Mouse (Mus musculus) cerebellum, postnatal 10 days (tissue): ENCODE results near the gene Hhex.

Experiments
- DNase-seq, 2 experiments: peaks; one replicate each; pipeline ENCODE4 v3.0.0; 2021; ENCODE audit warnings: mixed read lengths in 2 of 2

The Hhex gene

DNA sequence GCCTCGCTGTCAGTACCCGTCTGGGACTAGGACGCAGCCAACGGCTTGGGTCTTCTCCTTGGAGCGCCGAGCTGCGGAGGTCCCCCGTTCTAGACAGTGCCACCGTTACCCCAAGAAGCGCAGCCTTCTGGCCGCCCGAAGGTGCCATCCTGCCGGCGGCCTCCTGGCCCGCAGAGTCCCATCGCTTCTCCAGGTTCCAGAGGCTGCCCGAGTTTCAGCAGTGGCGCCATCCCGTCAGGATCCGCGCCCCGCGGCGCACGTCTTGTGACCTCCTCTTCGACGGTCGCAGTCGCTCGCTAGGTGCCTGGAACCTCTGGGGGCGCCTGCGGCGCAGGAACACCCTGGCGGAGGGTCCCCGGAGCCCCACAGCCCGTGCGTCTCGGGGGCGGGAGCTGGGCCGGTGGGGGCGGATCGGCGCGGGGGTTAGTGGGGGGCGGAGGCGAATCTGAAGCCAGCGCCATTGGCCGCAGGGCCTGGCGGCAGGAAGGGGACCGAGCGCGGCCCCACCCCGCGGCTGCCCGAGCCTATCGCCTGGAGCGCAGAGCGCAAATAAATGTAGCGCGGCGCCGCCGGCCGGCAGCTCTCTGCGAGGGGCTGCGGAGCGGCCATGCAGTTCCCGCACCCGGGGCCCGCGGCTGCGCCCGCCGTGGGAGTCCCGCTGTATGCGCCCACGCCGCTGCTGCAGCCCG lies at the start of gene Hhex:
Gene Hhex (plus strand): TSS at position 548 of the 689 bp plus-strand sequence.
- peak; percentile 42 to 56 for DNase-seq

DNA sequence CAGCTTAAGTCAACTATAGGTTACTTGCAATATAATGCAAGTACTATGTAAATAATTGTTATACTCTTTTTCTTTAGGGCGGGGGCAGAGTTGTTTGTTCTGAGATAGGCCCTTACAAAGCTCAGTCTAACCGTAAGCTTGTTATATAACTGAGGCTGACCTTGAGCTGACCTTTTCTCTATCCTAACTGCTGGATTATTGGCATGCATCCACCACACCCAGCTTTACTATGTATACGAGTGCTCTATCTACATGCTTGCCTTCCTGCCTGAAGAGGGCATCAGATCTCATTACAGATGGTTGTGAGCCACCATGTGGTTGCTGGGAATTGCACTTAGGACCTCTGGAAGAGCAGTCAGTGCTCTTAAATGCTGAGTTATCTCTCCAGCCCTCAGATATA lies 48.5 kb upstream of the Hhex start:
- no peak for DNase-seq

DNA sequence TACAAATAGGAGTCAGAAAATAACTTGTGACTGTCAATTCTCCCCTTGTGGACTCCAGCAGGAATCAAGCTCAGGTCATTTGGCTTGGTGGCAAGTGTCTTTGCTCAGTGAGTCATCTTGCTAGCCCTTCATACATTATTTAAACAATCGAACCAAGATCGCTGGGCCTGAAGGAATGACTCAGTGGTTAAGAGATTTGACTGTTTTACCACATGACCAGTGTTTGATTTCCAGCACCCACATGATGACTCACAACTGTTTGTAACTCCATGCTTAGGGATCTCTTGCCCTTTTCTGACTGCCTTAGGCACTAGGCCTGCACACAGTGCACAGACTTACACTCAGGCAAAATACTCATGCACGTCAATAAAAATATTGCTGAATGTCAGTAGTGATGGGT lies 42.7 kb upstream of the Hhex start:
- no peak for DNase-seq

DNA sequence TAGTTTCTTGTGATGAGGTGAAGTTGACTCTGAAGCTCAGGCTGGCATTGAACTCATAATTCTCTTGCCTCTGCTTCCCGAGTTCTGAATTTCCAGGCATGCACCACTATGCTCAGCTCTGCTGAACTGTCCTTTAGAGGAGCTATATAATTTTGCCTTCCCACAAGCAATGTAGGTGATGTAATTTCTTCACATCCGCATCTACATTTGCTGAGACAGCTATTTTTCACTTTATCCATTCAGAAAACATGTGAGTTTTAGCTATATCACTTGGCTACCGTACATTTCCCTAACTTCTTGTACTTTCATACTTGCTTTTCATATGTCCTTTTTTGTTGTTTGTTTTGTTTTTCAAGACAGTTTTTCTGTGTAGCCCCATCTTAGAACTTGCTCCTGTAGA lies 38.3 kb upstream of the Hhex start:
- no peak for DNase-seq

DNA sequence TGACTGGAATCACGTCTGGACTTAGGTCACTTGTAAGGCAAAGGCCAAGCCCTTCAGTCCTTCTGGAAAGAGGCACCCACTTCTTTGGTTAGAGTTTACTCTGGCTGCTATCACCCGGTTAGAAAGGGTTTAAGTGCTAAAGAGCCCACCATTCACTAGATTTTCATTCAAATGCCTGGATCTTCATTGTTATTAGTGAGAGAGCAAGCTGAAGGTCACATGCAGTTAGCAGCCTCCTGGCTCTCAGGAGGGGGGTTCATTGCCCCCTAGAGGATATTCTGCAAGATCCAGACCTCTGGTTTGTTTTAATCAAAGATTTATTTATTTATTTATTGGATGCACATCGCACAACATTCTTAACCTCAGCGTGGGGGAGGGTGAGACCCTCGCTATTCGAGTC lies 33.7 kb upstream of the Hhex start:
- DNase-seq, result no peak

DNA sequence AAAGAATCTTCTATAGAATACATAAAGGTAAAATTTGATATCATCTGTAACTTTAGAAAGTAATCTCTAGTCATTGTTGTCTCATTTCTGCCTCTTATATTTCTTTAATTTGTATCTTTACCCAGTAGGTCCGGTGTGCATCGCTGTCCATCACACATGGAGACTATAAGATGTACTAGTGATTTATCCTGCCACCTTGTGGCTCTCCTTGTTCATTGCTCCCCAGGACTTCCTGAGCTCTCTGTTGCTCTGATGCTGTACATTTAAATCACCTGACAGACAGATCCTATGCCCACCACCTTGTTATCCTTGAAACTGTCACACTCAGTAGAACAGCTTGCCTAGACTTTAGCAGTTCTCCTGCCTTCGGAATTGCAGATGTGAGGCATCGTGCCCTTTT lies 16.3 kb upstream of the Hhex start:
- DNase-seq, result peak; percentile 44 to 54

DNA sequence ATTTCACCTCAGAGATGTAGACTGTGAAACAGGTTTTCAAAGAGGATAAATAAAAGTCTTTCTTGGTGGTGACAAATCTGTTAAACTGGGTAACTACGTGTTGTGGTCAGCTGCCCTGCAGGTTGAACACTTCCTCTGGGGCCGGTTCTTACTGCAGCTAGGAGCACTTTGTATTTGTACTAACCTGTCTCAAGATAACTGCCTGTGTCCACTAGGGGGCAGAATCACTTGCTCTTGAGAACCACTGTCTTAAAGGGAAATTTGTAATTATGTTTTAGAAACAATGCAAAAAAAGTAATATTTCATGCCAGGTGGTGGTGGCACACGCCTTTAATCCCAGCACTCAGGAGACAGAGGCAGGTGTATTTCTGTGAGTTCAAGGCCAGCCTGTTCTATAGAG lies 15.0 kb upstream of the Hhex start:
- DNase-seq, result peak; percentile 61 to 77

DNA sequence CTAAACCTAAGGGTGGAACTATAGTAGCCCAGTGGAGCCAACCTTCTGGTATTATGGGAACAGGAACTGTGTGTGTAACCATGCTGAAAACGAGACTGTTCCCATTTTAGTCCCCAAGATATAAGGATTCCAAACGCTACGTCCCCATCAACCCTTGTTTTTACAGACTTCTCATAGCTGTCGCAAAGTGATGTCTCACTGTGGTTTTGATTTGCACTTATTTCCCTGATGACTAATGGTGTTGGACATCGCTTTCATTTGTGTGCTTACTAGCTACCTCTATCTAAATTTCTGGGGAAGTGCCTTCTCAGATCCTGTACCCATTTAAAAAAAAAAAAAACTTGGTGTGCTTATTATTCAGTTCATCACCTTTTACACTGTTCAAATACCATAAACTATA lies 6.0 kb upstream of the Hhex start:
- DNase-seq, result no peak

DNA sequence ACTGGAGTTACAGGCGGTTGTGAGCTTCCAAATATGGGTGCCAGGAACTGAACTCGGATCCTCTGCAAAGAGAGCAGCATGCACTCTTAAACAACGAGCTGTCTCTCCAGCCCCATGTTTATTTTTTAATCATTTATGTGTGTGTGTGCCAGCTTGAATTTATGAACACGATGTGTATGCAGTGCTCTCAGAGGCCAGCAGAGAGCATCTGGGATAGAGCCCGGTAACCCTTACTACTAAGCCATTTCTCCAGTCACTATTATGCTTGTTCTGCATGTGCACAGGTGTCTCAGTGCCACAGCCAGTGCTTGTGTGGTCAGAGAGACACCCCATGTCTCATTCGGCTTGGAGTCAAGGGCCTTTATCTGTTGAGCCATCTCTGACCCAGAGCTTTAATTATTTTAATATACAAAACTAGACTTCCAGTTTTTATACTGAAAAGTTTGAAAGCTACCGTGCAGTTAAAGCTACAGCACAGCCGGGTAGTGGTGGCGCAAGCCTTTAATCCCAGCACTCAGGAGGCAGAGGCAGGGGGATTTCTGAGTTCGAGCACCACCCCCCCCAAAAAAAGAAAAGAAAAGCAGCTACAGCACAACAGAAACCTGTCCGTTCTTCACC lies 3.4 kb upstream of the Hhex start:
- DNase-seq, result no peak

DNA sequence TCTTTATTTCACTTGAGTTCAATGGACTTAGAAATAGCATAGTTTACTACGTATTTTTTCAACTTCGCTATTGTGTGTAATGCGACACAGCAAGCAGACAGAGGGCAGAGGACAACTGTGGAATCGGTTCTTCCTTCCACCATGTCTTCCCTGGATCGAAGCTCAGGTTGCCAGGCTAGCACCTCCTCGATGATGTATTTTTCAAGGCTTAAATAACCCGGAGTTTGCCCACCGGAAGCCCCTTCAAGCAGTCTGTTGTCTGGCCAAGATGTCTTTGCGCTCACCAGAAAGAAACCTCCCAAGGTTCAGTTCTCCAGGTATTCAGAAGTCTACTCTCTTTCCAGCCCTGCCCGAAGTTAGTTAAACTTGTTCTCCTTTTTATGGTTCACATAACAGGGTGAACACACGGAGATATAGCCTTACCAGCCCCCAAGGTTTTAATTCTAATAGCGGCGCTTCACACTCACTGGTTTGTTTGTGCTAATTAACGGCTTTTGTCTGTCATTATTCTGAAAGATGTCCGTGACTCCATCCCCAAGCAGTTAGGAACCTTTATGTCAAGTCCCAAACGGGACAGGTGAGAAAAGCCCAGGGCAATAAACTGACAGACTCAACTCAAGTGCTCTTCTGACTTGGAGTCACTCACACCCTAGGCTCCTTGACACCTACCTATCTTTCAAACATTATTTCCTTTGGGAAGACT lies 1.6 kb upstream of the Hhex start:
- no peak for DNase-seq

DNA sequence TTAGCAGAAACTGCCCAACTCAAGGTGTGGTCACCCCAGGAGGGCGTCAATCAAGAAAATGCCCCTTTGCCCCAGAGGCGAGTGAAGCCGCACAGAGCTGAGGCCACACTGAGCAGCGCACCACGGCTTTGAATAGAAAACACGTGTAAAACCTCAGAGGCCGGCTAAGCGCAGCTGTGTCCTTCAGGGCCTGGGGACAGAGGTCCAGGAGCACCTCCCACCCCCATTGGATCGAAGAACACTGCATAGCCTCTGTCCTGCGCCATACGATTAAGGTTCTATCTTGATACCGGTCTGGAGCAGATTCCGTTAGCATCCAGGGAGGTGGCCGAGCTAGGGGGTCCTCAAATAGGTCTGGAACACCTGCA lies 731 bp upstream of the Hhex start:
- DNase-seq, result no peak

DNA sequence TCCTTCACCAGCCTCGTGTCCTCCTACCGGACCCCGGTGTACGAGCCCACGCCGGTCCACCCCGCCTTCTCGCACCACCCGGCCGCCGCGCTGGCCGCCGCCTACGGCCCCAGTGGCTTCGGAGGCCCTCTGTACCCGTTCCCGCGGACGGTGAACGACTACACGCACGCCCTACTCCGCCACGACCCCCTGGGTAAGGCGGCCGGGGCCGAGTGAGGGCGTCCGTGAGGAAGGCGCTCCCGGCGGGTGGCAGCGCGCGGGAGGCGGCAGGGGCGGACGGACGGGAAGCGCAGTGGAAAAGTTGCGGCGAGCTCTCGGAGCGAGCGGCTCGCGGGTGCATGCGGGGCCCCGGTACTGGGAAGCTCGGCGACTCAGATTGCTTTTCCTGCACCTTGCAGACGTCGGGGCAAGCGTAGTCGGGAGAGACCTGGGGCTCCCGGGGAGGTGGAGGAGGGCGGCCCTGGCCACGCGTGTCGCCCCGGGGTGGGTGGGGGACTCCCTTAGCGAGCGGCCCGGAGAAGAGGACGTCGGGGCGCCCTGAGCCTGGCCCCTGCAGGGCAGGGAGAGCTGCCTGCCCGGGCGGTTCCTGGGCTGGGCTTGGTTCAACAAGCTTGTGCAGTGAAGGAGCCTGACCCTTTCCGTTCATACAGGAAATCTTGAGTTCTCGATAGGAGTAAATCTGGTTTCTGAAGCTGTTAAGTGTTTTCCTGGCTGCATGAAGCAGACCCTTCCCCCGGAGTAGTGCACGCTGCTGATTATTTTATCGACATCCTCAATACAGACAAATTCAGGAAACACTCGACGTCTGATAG lies 637 bp downstream of the Hhex start:
- DNase-seq, result peak; percentile 18 to 24

DNA sequence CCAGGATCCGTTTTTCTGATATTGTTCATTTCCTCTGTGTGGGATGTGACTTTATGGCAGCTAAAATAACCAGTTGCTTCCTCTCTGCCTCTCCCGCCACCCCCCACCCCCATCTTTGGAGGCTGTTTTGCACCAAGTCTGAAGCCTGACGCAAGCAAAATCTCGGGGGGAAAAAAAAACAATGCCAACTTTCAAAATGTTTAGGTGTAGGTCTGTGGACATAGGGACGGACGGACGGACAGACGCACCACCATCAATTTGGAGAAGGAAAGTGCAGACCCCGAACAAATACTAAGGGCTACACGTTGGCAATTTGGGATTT lies 1.2 kb downstream of the Hhex start:
- DNase-seq, result peak in 1 of 2 experiments; percentile 4

DNA sequence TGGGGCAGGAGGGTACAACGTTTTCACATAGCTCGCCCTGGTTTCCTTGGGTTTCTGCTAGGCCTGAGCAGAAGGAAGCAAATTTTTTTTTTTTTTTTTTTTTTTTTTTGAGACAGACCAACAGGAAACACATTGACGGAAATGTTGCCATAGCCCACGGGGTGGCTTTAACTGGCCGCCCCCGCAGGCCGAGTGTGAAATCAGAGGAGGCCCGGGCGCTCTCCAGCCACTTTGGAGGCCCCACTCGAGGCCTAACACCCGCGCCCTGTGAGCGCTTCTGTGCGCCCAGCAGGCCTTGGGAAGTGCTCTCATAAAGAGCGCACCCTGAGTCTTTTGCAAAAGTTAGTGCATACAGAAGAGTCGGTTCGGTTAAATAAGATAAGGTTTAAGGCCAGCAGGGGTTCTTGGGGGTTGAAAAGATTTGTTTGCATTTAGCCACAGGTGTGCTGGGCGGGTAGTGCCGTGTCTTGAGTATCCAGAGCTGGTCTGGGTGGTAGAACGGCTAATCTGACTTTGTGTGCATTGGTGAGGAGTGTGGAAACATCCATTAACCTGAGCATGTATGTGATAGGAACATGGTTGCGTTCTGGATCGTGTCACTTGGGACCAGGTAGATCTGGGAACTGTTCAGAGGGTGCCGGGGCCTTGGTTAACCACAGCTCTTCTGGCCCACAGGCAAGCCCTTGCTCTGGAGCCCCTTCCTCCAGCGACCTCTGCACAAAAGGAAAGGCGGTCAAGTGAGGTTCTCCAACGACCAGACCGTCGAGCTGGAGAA lies 2.1 kb downstream of the Hhex start:
- peak in 1 of 2 experiments; percentile 3 for DNase-seq

DNA sequence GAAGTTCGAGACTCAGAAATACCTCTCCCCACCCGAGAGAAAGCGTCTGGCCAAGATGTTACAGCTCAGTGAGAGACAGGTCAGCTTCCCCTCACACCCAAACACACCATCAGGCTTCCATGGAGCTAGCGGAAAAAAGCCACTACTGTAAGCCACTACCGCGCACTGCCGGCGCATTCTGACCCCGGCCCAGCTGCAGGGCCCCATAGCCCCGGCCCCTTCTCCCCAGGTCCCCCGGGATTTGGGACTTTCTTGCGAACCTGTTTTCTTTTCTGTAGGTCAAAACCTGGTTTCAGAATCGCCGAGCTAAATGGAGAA lies 2.6 kb downstream of the Hhex start:
- no peak for DNase-seq

DNA sequence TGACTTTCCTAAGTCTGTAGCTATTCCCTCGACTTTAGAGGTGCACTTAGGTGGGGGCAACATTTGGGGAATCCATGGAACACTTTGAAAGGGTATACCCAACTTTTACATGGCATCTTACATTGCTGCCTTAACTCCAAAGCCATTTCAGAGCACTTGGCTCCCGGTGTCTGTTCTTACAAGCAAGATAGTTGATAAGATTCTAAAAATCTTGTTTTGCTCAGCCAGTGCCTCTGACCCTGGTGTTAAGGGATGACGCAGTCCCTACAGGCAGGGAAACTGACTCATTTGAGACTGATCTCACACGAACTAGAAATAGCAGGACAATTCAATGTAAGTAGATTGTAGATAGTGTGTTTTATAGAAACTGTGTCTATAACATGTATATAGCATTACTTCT lies 5.6 kb downstream of the Hhex start:
- DNase-seq, result no peak

DNA sequence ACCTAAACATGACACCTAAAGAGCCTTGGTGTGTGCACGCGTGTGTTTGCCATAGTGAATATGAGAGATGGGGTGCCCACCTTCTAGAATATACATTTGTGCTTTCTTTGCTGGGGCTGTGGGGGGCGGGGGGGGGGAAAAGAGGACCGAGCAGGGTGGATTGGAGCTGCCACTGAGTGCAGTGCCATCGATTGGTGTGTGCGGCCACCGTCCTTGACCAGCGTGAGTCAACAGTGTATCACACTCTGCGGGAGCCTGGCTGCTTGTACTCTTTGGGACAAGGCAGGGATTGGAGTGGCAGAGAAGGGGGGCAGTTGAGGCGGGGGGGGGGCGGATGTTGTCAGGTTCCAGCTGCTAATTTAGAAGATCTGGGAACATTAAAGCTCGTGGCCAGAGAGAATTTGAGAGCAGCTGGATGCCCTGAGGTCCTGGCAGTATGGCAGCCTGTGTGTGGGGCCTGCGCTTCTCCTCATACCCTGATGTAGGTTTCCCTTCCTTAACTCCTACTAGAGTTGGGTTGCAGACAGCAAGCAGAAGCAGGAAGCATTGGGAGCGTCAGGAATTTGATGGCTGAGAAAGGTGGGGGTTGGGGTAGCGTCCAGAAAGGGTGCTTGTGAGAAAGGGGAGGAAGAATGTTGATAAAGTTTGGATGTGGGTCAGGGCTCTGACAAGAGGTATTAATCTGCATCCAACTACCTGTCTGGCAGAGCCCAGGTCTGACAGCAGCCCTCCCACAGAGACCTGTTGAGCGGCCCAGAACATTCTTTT lies 6.3 kb downstream of the Hhex start:
- no peak for DNase-seq

DNA sequence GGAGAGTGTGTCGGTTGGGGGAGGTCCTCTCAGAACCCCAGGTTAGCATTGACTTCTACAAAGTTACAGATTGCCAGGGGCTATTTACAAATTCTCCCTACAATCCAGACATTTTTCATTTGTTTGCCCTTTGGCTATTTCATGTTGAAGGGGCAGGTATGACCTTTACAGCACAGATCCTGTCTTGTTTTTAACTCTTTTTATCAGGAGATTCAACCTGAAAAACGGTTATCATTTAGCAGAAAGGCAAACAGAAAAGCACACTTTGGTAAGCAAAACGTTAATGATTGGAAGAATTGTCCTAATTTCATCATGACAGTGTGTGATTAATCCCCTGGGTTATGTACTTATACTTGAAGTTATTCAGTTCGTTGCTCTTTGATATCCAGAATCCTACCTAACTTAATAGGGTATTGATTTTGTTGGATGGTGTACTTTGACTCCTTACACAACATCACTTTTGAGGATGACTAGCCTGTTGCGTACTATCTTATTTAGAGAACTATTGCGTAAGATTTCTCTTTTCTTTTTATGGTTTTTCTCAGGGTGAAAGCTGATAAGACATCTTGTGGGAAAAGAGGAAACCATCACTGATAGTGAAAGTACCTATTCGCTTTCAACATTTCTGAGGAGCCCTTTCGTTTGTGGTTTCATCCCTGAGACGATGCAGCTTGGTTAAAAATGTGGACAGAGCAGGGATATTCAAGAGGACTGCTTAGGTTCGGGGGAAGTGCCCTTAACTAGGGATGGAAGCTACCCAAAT lies 8.1 kb downstream of the Hhex start:
- DNase-seq, result no peak

DNA sequence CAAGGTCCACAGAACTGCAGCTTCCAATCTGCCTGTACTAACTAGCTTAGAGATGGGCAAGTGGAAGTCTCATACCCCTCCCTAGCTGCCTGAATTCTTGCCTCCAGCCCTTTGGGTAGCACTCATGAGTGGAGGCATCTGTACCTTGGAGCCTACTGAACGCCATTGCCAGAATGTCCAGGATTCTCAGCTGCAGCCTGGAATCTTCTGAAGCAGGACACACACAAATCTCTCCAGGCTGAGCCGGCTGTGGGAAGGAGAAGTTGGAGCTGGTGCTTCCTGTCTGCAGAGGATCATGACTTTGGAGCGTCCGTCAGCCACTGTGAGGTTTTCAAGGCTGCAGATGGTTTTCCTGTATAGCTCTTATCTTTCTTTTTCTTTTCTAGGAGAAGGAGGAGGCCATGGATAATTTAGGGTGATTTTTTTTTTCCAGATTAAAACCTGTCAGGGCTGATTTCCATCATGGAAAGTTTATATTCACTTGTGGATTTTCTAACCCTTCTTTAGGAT lies 9.1 kb downstream of the Hhex start:
- no peak for DNase-seq

DNA sequence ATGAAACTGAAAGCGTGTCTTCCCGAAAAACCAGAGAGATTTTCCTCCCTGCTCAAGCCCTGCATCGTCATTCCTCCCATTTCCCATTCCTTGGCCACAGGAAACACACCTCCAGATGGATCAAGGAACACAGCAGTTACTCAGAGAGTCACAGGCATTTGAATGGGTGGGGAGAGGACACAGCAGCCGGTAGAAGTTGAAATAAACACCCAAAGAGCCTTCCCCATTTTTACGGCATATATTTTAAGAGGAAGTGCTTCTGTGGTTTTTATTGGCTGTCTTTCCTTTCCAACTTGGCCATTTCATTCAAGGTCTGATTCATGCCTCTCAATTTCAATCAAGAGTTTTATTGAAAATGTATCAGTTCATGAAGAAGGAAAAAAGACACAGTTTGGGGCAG lies 13.6 kb downstream of the Hhex start:
- DNase-seq, result no peak

DNA sequence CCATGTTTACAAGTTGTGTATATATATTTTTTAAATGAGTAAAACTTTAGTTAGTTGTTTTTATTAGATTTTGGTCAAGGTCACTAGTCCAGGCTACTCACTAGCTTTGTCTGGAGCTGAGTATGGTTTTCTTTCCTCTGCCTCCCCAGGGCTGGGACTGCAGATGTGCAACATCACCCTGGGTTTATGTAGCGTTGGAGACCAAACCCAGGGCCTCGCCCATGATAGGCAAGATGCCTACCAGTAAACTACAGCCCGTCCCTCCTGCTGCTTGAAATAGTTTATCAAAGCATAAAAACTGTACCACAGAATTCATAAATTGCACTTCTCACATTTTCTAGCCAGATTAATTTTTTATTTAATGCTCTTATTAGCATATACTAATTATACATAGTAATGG lies 14.6 kb downstream of the Hhex start:
- DNase-seq, result no peak
